Mouse (Mus musculus): ENCODE data around the gene Mrpl23. TPM values are rescaled to one million over a fixed set of nuclear protein-coding genes. Genes with fewer than 3 reads are reported as not detected.

Mrpl23 gene
- polyA plus RNA-seq, 1 experiment from 2014 or later = 23.5 TPM

GRCm38 (mm10) chr7:142517531-142517930 lies 15.0 kb upstream of the Mrpl23 start:
- no peak for ATAC-seq (ENCODE audit: insufficient number of reproducible peaks, insufficient read depth, low FRiP score, low read depth)
- Histone ChIP-seq H3K27ac (replicated peaks in 1 of 2; ENCODE audit: control insufficient read depth in 1 of 2, insufficient read depth in 1 of 2, low read depth in 2 of 2, low read length in 2 of 2) (peak overlapping the region in 1 of 2 experiments; percentile 75; a peak in 1 of 4 replicates), H3K4me1 (ENCODE audit: control insufficient read depth in 2 of 2, insufficient read depth in 2 of 2, low read length in 2 of 2) (peaks cover 23 to 31% of the 10 kb centered on the region in 2 experiments), H3K4me2 (ENCODE audit: low read length) (no peak overlapping the region), H3K9me3 (ENCODE audit: control insufficient read depth, low read length) (no peaks in the 10 kb centered on the region), H3K4me3 (ENCODE audit: control insufficient read depth in 1 of 2, insufficient read depth in 1 of 2, low read depth in 1 of 2, low read length in 2 of 2) (no peak overlapping the region), H3K27me3 (ENCODE audit: control insufficient read depth, insufficient read depth, low read length) (no peaks in the 10 kb centered on the region), H3K36me3 (ENCODE audit: control insufficient read depth, insufficient read depth, low read length) (no peaks in the 10 kb centered on the region), H3K9ac (ENCODE audit: low read length) (no peak overlapping the region)
- WGBS = 3% methylated on average over 3 of the region's 3 CpGs

GRCm38 (mm10) chr7:142520331-142520730 lies 12.2 kb upstream of the Mrpl23 start:
- no peak overlapping the region for H3K4me3 ChIP-seq (ENCODE audit: control insufficient read depth in 1 of 2, insufficient read depth in 1 of 2, low read depth in 1 of 2, low read length in 2 of 2)
- no peaks in the 10 kb centered on the region for H3K9me3 ChIP-seq (ENCODE audit: control insufficient read depth, low read length)
- no peak overlapping the region for H3K9ac ChIP-seq (ENCODE audit: low read length)
- no peak for ATAC-seq (ENCODE audit: insufficient number of reproducible peaks, insufficient read depth, low FRiP score, low read depth)
- no peaks in the 10 kb centered on the region for H3K27me3 ChIP-seq (ENCODE audit: control insufficient read depth, insufficient read depth, low read length)
- WGBS = 80% methylated on average over 4 of the region's 4 CpGs
- peaks cover 34 to 57% of the 10 kb centered on the region in 2 experiments for H3K4me1 ChIP-seq (ENCODE audit: control insufficient read depth in 2 of 2, insufficient read depth in 2 of 2, low read length in 2 of 2)
- H3K4me2 ChIP-seq (ENCODE audit: low read length) = no peak overlapping the region
- H3K36me3 ChIP-seq (ENCODE audit: control insufficient read depth, insufficient read depth, low read length) = no peaks in the 10 kb centered on the region
- H3K27ac ChIP-seq (replicated peaks in 1 of 2; ENCODE audit: control insufficient read depth in 1 of 2, insufficient read depth in 1 of 2, low read depth in 2 of 2, low read length in 2 of 2) = no peak overlapping the region

- Histone ChIP-seq H3K36me3 (ENCODE audit: control insufficient read depth, insufficient read depth, low read length) (no peaks in the 10 kb centered on the region), H3K9me3 (ENCODE audit: control insufficient read depth, low read length) (no peaks in the 10 kb centered on the region), H3K4me1 (ENCODE audit: control insufficient read depth in 2 of 2, insufficient read depth in 2 of 2, low read length in 2 of 2) (peaks cover 31 to 51% of the 10 kb centered on the region in 2 experiments), H3K27ac (replicated peaks in 1 of 2; ENCODE audit: control insufficient read depth in 1 of 2, insufficient read depth in 1 of 2, low read depth in 2 of 2, low read length in 2 of 2) (peak overlapping the region; percentile 68 to 84), H3K4me2 (ENCODE audit: low read length) (no peak overlapping the region), H3K27me3 (ENCODE audit: control insufficient read depth, insufficient read depth, low read length) (no peaks in the 10 kb centered on the region), H3K9ac (ENCODE audit: low read length) (no peak overlapping the region), H3K4me3 (ENCODE audit: control insufficient read depth in 1 of 2, insufficient read depth in 1 of 2, low read depth in 1 of 2, low read length in 2 of 2) (no peak overlapping the region)
- 29% methylated on average over 4 of the region's 4 CpGs for WGBS
- no peak for ATAC-seq (ENCODE audit: insufficient number of reproducible peaks, insufficient read depth, low FRiP score, low read depth)
Measured at GRCm38 (mm10) chr7:142522352-142522751, 10.1 kb upstream of the Mrpl23 start.

- H3K27ac ChIP-seq (replicated peaks in 1 of 2; ENCODE audit: control insufficient read depth in 1 of 2, insufficient read depth in 1 of 2, low read depth in 2 of 2, low read length in 2 of 2) = peak overlapping the region; percentile 84
- H3K4me2 ChIP-seq (ENCODE audit: low read length) = peak overlapping the region; percentile 46
- H3K4me1 ChIP-seq (ENCODE audit: control insufficient read depth in 2 of 2, insufficient read depth in 2 of 2, low read length in 2 of 2) = peaks cover 32 to 46% of the 10 kb centered on the region in 2 experiments
- H3K4me3 ChIP-seq (ENCODE audit: control insufficient read depth in 1 of 2, insufficient read depth in 1 of 2, low read depth in 1 of 2, low read length in 2 of 2) = no peak overlapping the region
- H3K9ac ChIP-seq (ENCODE audit: low read length) = peak overlapping the region; percentile 64
- H3K9me3 ChIP-seq (ENCODE audit: control insufficient read depth, low read length) = no peaks in the 10 kb centered on the region
- H3K36me3 ChIP-seq (ENCODE audit: control insufficient read depth, insufficient read depth, low read length) = no peaks in the 10 kb centered on the region
- WGBS = 16% methylated on average over 17 of the region's 17 CpGs
- no peaks in the 10 kb centered on the region for H3K27me3 ChIP-seq (ENCODE audit: control insufficient read depth, insufficient read depth, low read length)
- no peak for ATAC-seq (ENCODE audit: insufficient number of reproducible peaks, insufficient read depth, low FRiP score, low read depth)
Measured at GRCm38 (mm10) chr7:142523200-142523990, 9.1 kb upstream of the Mrpl23 start.

- Histone ChIP-seq H3K4me3 (ENCODE audit: control insufficient read depth in 1 of 2, insufficient read depth in 1 of 2, low read depth in 1 of 2, low read length in 2 of 2) (no peak overlapping the region), H3K27me3 (ENCODE audit: control insufficient read depth, insufficient read depth, low read length) (no peaks in the 10 kb centered on the region), H3K4me2 (ENCODE audit: low read length) (no peak overlapping the region), H3K9me3 (ENCODE audit: control insufficient read depth, low read length) (no peaks in the 10 kb centered on the region), H3K36me3 (ENCODE audit: control insufficient read depth, insufficient read depth, low read length) (no peaks in the 10 kb centered on the region), H3K27ac (replicated peaks in 1 of 2; ENCODE audit: control insufficient read depth in 1 of 2, insufficient read depth in 1 of 2, low read depth in 2 of 2, low read length in 2 of 2) (peak overlapping the region; percentile 84 to 86), H3K9ac (ENCODE audit: low read length) (peak overlapping the region; percentile 55), H3K4me1 (ENCODE audit: control insufficient read depth in 2 of 2, insufficient read depth in 2 of 2, low read length in 2 of 2) (peaks cover 35 to 51% of the 10 kb centered on the region in 2 experiments)
- ATAC-seq (ENCODE audit: insufficient number of reproducible peaks, insufficient read depth, low FRiP score, low read depth) = peak; percentile 73
- WGBS = 34% methylated on average over 13 of the region's 13 CpGs
Measured at GRCm38 (mm10) chr7:142525342-142526178, 6.9 kb upstream of the Mrpl23 start.

- H3K4me2 ChIP-seq (ENCODE audit: low read length) = no peak overlapping the region
- H3K36me3 ChIP-seq (ENCODE audit: control insufficient read depth, insufficient read depth, low read length) = no peaks in the 10 kb centered on the region
- H3K27ac ChIP-seq (replicated peaks in 1 of 2; ENCODE audit: control insufficient read depth in 1 of 2, insufficient read depth in 1 of 2, low read depth in 2 of 2, low read length in 2 of 2) = peak overlapping the region; percentile 55 to 64
- 37% methylated on average over 10 of the region's 10 CpGs for WGBS
- H3K9me3 ChIP-seq (ENCODE audit: control insufficient read depth, low read length) = no peaks in the 10 kb centered on the region
- no peak for ATAC-seq (ENCODE audit: insufficient number of reproducible peaks, insufficient read depth, low FRiP score, low read depth)
- no peaks in the 10 kb centered on the region for H3K27me3 ChIP-seq (ENCODE audit: control insufficient read depth, insufficient read depth, low read length)
- peaks cover 45 to 50% of the 10 kb centered on the region in 2 experiments for H3K4me1 ChIP-seq (ENCODE audit: control insufficient read depth in 2 of 2, insufficient read depth in 2 of 2, low read length in 2 of 2)
- H3K4me3 ChIP-seq (ENCODE audit: control insufficient read depth in 1 of 2, insufficient read depth in 1 of 2, low read depth in 1 of 2, low read length in 2 of 2) = no peak overlapping the region
- no peak overlapping the region for H3K9ac ChIP-seq (ENCODE audit: low read length)
Measured at GRCm38 (mm10) chr7:142529350-142529749, 3.1 kb upstream of the Mrpl23 start.

- no peaks in the 10 kb centered on the region for H3K9me3 ChIP-seq (ENCODE audit: control insufficient read depth, low read length)
- peaks cover 37 to 40% of the 10 kb centered on the region in 2 experiments for H3K4me1 ChIP-seq (ENCODE audit: control insufficient read depth in 2 of 2, insufficient read depth in 2 of 2, low read length in 2 of 2)
- H3K36me3 ChIP-seq (ENCODE audit: control insufficient read depth, insufficient read depth, low read length) = peaks cover 14% of the 10 kb centered on the region; the same call in 1 of the 2 replicates
- H3K9ac ChIP-seq (ENCODE audit: low read length) = peak overlapping the region; percentile 74
- H3K4me2 ChIP-seq (ENCODE audit: low read length) = peak overlapping the region; percentile 76; the same call in 1 of the 2 replicates
- H3K27me3 ChIP-seq (ENCODE audit: control insufficient read depth, insufficient read depth, low read length) = no peaks in the 10 kb centered on the region
- 76% methylated on average over 4 of the region's 4 CpGs for WGBS
- no peak overlapping the region for H3K4me3 ChIP-seq (ENCODE audit: control insufficient read depth in 1 of 2, insufficient read depth in 1 of 2, low read depth in 1 of 2, low read length in 2 of 2)
- peak overlapping the region; percentile 48 to 96 for H3K27ac ChIP-seq (replicated peaks in 1 of 2; ENCODE audit: control insufficient read depth in 1 of 2, insufficient read depth in 1 of 2, low read depth in 2 of 2, low read length in 2 of 2)
- ATAC-seq (ENCODE audit: insufficient number of reproducible peaks, insufficient read depth, low FRiP score, low read depth) = peak; percentile 0; the same call in 1 of the 2 replicates
Measured at GRCm38 (mm10) chr7:142531973-142532521, 439 bp upstream of the Mrpl23 start.

All from heart, embryonic 14.5 days (tissue).